Mouse (Mus musculus) cerebellum, adult 2 months (tissue): ENCODE measurements around the gene Parp2. TPM values are rescaled to one million over a fixed set of nuclear protein-coding genes. Genes with fewer than 3 reads are reported as not detected.
"Not testable (repeated sequence)": the region's sequence is repeated elsewhere in the genome, so short reads cannot be mapped to it uniquely, and the experiment has no call there.

Experiments
- DNase-seq, 2 experiments: peaks; one replicate each; pipeline ENCODE4 v3.0.0; 2021
- H3K27ac ChIP-seq: fragments of 200-500 bp; 2 replicates; pipeline ENCODE4 v1.5.1; 2012; ENCODE audit warnings: low read length, control low read depth, inconsistent platforms; ENCODE audit not compliant: insufficient read depth
- H3K27me3 ChIP-seq: fragments of 200-500 bp; 2 replicates; pipeline ENCODE4 v1.6.1; 2012; ENCODE audit warnings: inconsistent platforms, mild to moderate bottlenecking, low read length, moderate library complexity; ENCODE audit not compliant: control insufficient read depth, insufficient read depth
- H3K4me1 ChIP-seq: fragments of 200-500 bp; 2 replicates; pipeline ENCODE4 v1.6.1; 2011; ENCODE audit warnings: low read length; ENCODE audit not compliant: control insufficient read depth, insufficient read depth
- H3K4me3 ChIP-seq: fragments of 200-500 bp; replicated peaks from 2 replicates; pipeline ENCODE3; 2011; ENCODE audit warnings: mild to moderate bottlenecking, low read depth, low read length, control low read depth; ENCODE audit not compliant: insufficient read depth
- CTCF ChIP-seq: fragments of 200-500 bp; IDR thresholded peaks from 2 replicates; pipeline ENCODE4 v1.5.1; 2011; ENCODE audit warnings: low read depth, mild to moderate bottlenecking, control low read depth, low read length, moderate library complexity, borderline replicate concordance; ENCODE audit not compliant: insufficient read depth
- POLR2A ChIP-seq: fragments of 200-500 bp; IDR thresholded peaks from 2 replicates; pipeline ENCODE4 v1.6.1; 2011; ENCODE audit warnings: low read length, control low read depth, borderline replicate concordance; ENCODE audit not compliant: insufficient read depth
- WGBS: fragments of 180-500 bp; shearing (Covaris S2); methylation state at CpG from one replicate; pipeline ENCODE4 v1.1.7; 2018; 5-methylcytosine and 5-hydroxymethylcytosine counted together
- polyA plus RNA-seq: library from polyadenylated mRNA; depleted of rRNA; stranded (reverse); fragments of >200 nt; gene quantifications from 2 replicates; pipeline ENCODE4 v1.2.3, GENCODE M21; 2012

The Parp2 gene
- polyA plus RNA-seq, 1 experiment: 61.2 TPM

- WGBS: 60% methylated on average over 4 of the region's 4 CpGs
- Histone ChIP-seq H3K27ac (no peak overlapping the region), H3K4me1 (no peaks in the 10 kb centered on the region), H3K4me3 (no peak overlapping the region), H3K27me3 (no peaks in the 10 kb centered on the region)
- TF ChIP-seq POLR2A: no peak
- no peak for TF ChIP-seq CTCF
- DNase-seq: no peak
These were observed 4.6 kb upstream of the Parp2 start for GRCm38 (mm10) chr14:50802843-50803562.

DNA sequence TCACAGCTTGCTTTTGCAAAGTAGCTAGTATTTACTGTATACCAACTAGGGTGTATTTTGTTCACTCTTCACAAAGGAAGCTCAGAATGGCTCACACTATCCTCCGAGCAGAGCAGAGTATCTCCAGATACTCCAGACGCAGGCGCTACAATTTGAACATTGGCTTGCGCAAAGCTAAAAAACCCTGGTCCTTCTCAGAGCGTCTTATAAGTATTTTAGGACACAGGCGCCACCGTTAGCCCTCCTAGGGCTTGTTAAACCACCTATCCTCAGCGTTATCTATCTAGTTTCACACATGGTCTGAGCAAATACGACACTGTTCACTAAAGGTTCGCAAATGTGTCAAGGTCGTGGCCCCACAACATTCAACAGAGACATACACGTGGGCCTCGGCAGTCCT lies 3.0 kb upstream of the Parp2 start:
- DNase-seq: no peak
- Histone ChIP-seq H3K27me3 (no peaks in the 10 kb centered on the region), H3K4me1 (no peaks in the 10 kb centered on the region), H3K4me3 (no peak overlapping the region), H3K27ac (no peak overlapping the region)
- 75% methylated on average over 13 of the region's 13 CpGs for WGBS
- no peak for TF ChIP-seq POLR2A
- TF ChIP-seq CTCF: no peak

DNA sequence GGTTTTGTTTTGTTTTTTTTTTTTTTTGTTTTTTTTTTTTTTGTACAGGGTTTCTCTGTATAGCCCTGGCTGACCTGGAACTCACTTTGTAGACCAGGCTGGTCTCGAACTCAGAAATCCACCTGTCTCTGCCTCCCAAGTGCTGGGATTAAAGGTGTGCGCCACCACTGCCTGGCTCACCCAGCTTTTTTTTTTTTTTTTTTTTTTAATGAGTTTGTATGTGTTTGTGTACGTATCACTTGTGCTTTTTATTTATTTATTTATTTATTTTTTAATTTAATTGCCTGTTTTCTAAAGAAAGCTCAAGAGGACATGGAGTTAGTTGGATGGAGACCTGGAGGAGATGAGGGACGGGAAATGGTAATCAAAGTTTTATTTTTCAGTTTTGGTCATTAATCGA lies 1.2 kb upstream of the Parp2 start:
- H3K27me3 ChIP-seq, H3K27ac ChIP-seq, DNase-seq, H3K4me3 ChIP-seq, H3K4me1 ChIP-seq: not testable (repeated sequence)
- WGBS: 87% methylated on average over 5 of the region's 5 CpGs

DNA sequence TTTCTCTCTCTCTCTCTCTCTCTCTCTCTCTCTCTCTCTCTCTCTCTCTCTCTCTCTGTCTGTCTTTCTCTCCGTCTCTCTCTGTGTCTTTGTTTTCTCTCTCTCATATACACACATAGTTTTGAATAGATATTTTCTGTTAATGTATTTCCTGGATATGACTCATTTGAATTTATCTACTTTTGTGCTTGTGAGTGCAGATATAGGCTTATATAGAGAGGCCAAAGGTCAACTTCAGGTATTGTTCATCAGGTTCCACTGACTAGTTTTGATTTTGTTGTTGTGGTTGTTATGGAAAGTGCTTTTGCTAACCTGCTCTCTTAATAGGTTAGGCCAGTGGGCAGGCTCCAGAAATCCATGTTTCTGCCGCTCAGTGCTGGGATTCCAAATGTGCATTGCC lies 5.4 kb downstream of the Parp2 start:
- H3K27ac ChIP-seq: no peak overlapping the region
- no peak for TF ChIP-seq POLR2A
- TF ChIP-seq CTCF: no peak
- no peak for DNase-seq
- H3K4me3 ChIP-seq: no peak overlapping the region
- WGBS: 87% methylated on average over 2 of the region's 2 CpGs
- H3K27me3 ChIP-seq: no peaks in the 10 kb centered on the region
- no peaks in the 10 kb centered on the region for H3K4me1 ChIP-seq

- no peak overlapping the region for H3K27ac ChIP-seq
- TF ChIP-seq CTCF: no peak
- no peak for TF ChIP-seq POLR2A
- no peaks in the 10 kb centered on the region for H3K4me1 ChIP-seq
- 85% methylated on average over 2 of the region's 2 CpGs for WGBS
- no peaks in the 10 kb centered on the region for H3K27me3 ChIP-seq
- H3K4me3 ChIP-seq: no peak overlapping the region
- no peak for DNase-seq
These were observed 15.6 kb downstream of the Parp2 start for GRCm38 (mm10) chr14:50823240-50823639.

GRCm38 (mm10) chr14:50824219-50824618 lies 16.6 kb downstream of the Parp2 start:
- no peak for DNase-seq
- TF ChIP-seq CTCF (no peak), POLR2A (no peak)
- H3K27me3 ChIP-seq: no peaks in the 10 kb centered on the region
- H3K27ac ChIP-seq: no peak overlapping the region
- 83% methylated on average over 9 of the region's 9 CpGs for WGBS
- H3K4me3 ChIP-seq: no peak overlapping the region
- no peaks in the 10 kb centered on the region for H3K4me1 ChIP-seq

GRCm38 (mm10) chr14:50826579-50826978 lies 18.9 kb downstream of the Parp2 start:
- no peaks in the 10 kb centered on the region for H3K27me3 ChIP-seq
- no peak overlapping the region for H3K4me3 ChIP-seq
- no peaks in the 10 kb centered on the region for H3K4me1 ChIP-seq
- no peak for DNase-seq
- 69% methylated on average over 4 of the region's 4 CpGs for WGBS
- no peak overlapping the region for H3K27ac ChIP-seq
- TF ChIP-seq CTCF (no peak), POLR2A (no peak)

- Histone ChIP-seq H3K27me3 (no peaks in the 10 kb centered on the region), H3K4me1 (peaks cover 9% of the 10 kb centered on the region), H3K27ac (no peak overlapping the region), H3K4me3 (no peak overlapping the region)
- TF ChIP-seq POLR2A: no peak
- TF ChIP-seq CTCF: no peak
- WGBS: 73% methylated on average over 3 of the region's 3 CpGs
- DNase-seq: no peak
These were observed 22.2 kb downstream of the Parp2 start for GRCm38 (mm10) chr14:50829878-50830277.
